Mouse (Mus musculus) adrenal gland, adult 8-10 months (tissue): ENCODE results near the gene Lrrc58. TPM values are rescaled to one million over a fixed set of nuclear protein-coding genes. Genes with fewer than 3 reads are reported as not detected.

Experiments
- DNase-seq: peaks from one replicate; pipeline ENCODE4 v3.0.0; 2022
- total RNA-seq, 4 experiments: library from RNA; stranded (reverse); gene quantifications; 2 replicates each; pipeline ENCODE4 v1.2.4; 2022

Lrrc58 gene
- total RNA-seq, 4 experiments from 2014 or later, result 130 to 206 (median 160) TPM

GRCm38 (mm10) chr16:37929006-37929405 is 60.8 kb downstream of the Lrrc58 start:
- DNase-seq, result no peak

GRCm38 (mm10) chr16:37929626-37930025 is 61.4 kb downstream of the Lrrc58 start:
- no peak for DNase-seq

- DNase-seq, result no peak
Observed at GRCm38 (mm10) chr16:37934932-37935331, 66.7 kb downstream of the Lrrc58 start.

- DNase-seq, result no peak
Observed at GRCm38 (mm10) chr16:37937276-37937675, 69.1 kb downstream of the Lrrc58 start.

Other genes starting within 250 kb of the Lrrc58 start
- gene Ndufb4, start 213.9 kb upstream of the Lrrc58 start, total RNA-seq, result 10 to 100 TPM; 87.1 to 97.1 (median 92.0) TPM
- 10 to 100 TPM; 21.2 to 45.6 (median 33.8) TPM for gene Fstl1, start 91.5 kb upstream of the Lrrc58 start, total RNA-seq
- gene Gm36028, start 7.2 kb upstream of the Lrrc58 start, total RNA-seq, result under 1 TPM in 2 of 4 experiments, not detected in 2; 0.29 to 0.75 TPM
- under 1 TPM; 0.09 to 0.65 (median 0.29) TPM for gene Gpr156, start 48.1 kb downstream of the Lrrc58 start, total RNA-seq
- 10 to 100 TPM; 67.6 to 79.6 (median 72.0) TPM for gene Gsk3b, start 220.6 kb downstream of the Lrrc58 start, total RNA-seq